Mouse (Mus musculus) cortical plate, adult 2 months (tissue): ENCODE results near the gene Tns1.

Source experiments
- CTCF ChIP-seq: fragments of 200-500 bp; IDR thresholded peaks from 2 replicates; pipeline ENCODE4 v1.5.1; 2011; ENCODE audit warnings: mild to moderate bottlenecking, control low read depth, low read length; ENCODE audit not compliant: insufficient read depth; ENCODE audit errors: extremely low read depth
- POLR2A ChIP-seq: fragments of 200-500 bp; IDR thresholded peaks from 2 replicates; pipeline ENCODE4 v1.6.1; 2011; ENCODE audit warnings: mild to moderate bottlenecking, low read length, control low read depth; ENCODE audit not compliant: insufficient read depth; ENCODE audit errors: extremely low read depth

GRCm38 (mm10) chr1:73952598-73952997, 171.7 kb downstream of the Tns1 start:
- TF ChIP-seq CTCF = no peak
- TF ChIP-seq POLR2A = no peak
